Mouse (Mus musculus) spleen, adult 2 months (tissue): ENCODE data around the gene Efna5. TPM values are rescaled to one million over a fixed set of nuclear protein-coding genes. Genes with fewer than 3 reads are reported as not detected.

Source experiments
- DNase-seq, 2 experiments: peaks; one replicate each; pipeline versions ENCODE4 v3.0.0 to v3.0.0-alpha.2; 2012 to 2021; ENCODE audit warnings: low spot score in 2 of 2, low read depth in 1 of 2
- H3K27ac ChIP-seq: fragments of 200-500 bp; 2 replicates; pipeline ENCODE4 v1.5.1; 2012; ENCODE audit warnings: low read length, inconsistent platforms; ENCODE audit not compliant: insufficient read depth
- H3K27me3 ChIP-seq: fragments of 200-500 bp; 2 replicates; pipeline ENCODE4 v1.6.1; 2012; ENCODE audit warnings: mild to moderate bottlenecking, moderate library complexity, low read length, inconsistent platforms; ENCODE audit not compliant: control insufficient read depth, insufficient read depth
- H3K36me3 ChIP-seq: fragments of 200-500 bp; 2 replicates; pipeline ENCODE4 v1.6.1; 2012; ENCODE audit warnings: mild to moderate bottlenecking, low read length, inconsistent platforms; ENCODE audit not compliant: control insufficient read depth, insufficient read depth
- H3K4me1 ChIP-seq: fragments of 200-500 bp; 2 replicates; pipeline ENCODE4 v1.6.1; 2011; ENCODE audit warnings: inconsistent platforms; ENCODE audit not compliant: control insufficient read depth, insufficient read depth, insufficient read length
- H3K4me3 ChIP-seq: fragments of 200-500 bp; 2 replicates; pipeline ENCODE4 v1.5.1; 2011; ENCODE audit warnings: mild to moderate bottlenecking, inconsistent platforms; ENCODE audit not compliant: insufficient read depth, insufficient read length; ENCODE audit errors: extremely low read depth
- CTCF ChIP-seq: fragments of 200-500 bp; IDR thresholded peaks from 2 replicates; pipeline ENCODE4 v1.5.1; 2011; ENCODE audit warnings: mild to moderate bottlenecking, inconsistent platforms; ENCODE audit not compliant: insufficient read depth, insufficient read length, insufficient replicate concordance; ENCODE audit errors: extremely low read depth
- POLR2A ChIP-seq: fragments of 200-500 bp; IDR thresholded peaks from 2 replicates; pipeline ENCODE4 v1.6.1; 2011; ENCODE audit warnings: low read depth, low read length, inconsistent platforms
- WGBS: fragments of 180-500 bp; shearing (Covaris S2); methylation state at CpG from one replicate; pipeline ENCODE4 v1.1.7; 2018; 5-methylcytosine and 5-hydroxymethylcytosine counted together
- polyA plus RNA-seq: library from polyadenylated mRNA; depleted of rRNA; stranded (reverse); fragments of >200 nt; gene quantifications from 2 replicates; pipeline ENCODE4 v1.2.3, GENCODE M21; 2012

Gene Efna5
- polyA plus RNA-seq, 1 experiment: 0.30 TPM

GRCm38 (mm10) chr17:62775401-62775800, 105.7 kb downstream of the Efna5 start:
- no peak overlapping the region for H3K27ac ChIP-seq
- no peaks in the 10 kb centered on the region for H3K36me3 ChIP-seq
- TF ChIP-seq POLR2A: no peak
- TF ChIP-seq CTCF: no peak
- DNase-seq: no peak
- no peaks in the 10 kb centered on the region for H3K4me1 ChIP-seq
- no peaks in the 10 kb centered on the region for H3K27me3 ChIP-seq
- no peak overlapping the region for H3K4me3 ChIP-seq
- 88% methylated on average over 5 of the region's 5 CpGs for WGBS

- no peak overlapping the region for H3K4me3 ChIP-seq
- no peaks in the 10 kb centered on the region for H3K4me1 ChIP-seq
- DNase-seq: no peak
- WGBS: 89% methylated on average over 7 of the region's 7 CpGs
- H3K27me3 ChIP-seq: no peaks in the 10 kb centered on the region
- H3K27ac ChIP-seq: no peak overlapping the region
- H3K36me3 ChIP-seq: no peaks in the 10 kb centered on the region
- TF ChIP-seq CTCF: no peak
- no peak for TF ChIP-seq POLR2A
Observed at GRCm38 (mm10) chr17:62774749-62775148, 106.4 kb downstream of the Efna5 start.

- no peak for DNase-seq
- no peak overlapping the region for H3K27ac ChIP-seq
- H3K4me3 ChIP-seq: no peak overlapping the region
- 91% methylated on average over 4 of the region's 4 CpGs for WGBS
- H3K4me1 ChIP-seq: no peaks in the 10 kb centered on the region
- no peaks in the 10 kb centered on the region for H3K36me3 ChIP-seq
- TF ChIP-seq POLR2A (no peak), CTCF (no peak)
- no peaks in the 10 kb centered on the region for H3K27me3 ChIP-seq
Observed at GRCm38 (mm10) chr17:62766705-62767104, 114.4 kb downstream of the Efna5 start.

- TF ChIP-seq POLR2A (no peak), CTCF (no peak)
- H3K27ac ChIP-seq: no peak overlapping the region
- H3K4me1 ChIP-seq: no peaks in the 10 kb centered on the region
- WGBS: 67% methylated on average over 4 of the region's 4 CpGs
- H3K36me3 ChIP-seq: no peaks in the 10 kb centered on the region
- no peaks in the 10 kb centered on the region for H3K27me3 ChIP-seq
- no peak for DNase-seq
- no peak overlapping the region for H3K4me3 ChIP-seq
Observed at GRCm38 (mm10) chr17:62765165-62765564, 116.0 kb downstream of the Efna5 start.

- H3K36me3 ChIP-seq: no peaks in the 10 kb centered on the region
- H3K27ac ChIP-seq: no peak overlapping the region
- no peaks in the 10 kb centered on the region for H3K4me1 ChIP-seq
- DNase-seq: no peak
- TF ChIP-seq POLR2A (no peak), CTCF (no peak)
- no peak overlapping the region for H3K4me3 ChIP-seq
- 89% methylated on average over 3 of the region's 3 CpGs for WGBS
- no peaks in the 10 kb centered on the region for H3K27me3 ChIP-seq
Observed at GRCm38 (mm10) chr17:62756951-62757350, 124.2 kb downstream of the Efna5 start.

- TF ChIP-seq POLR2A (no peak), CTCF (no peak)
- Histone ChIP-seq H3K36me3 (no peaks in the 10 kb centered on the region), H3K27ac (no peak overlapping the region), H3K4me1 (no peaks in the 10 kb centered on the region), H3K27me3 (no peaks in the 10 kb centered on the region), H3K4me3 (no peak overlapping the region)
- 96% methylated on average over 2 of the region's 2 CpGs for WGBS
- no peak for DNase-seq
Observed at GRCm38 (mm10) chr17:62755635-62756034, 125.5 kb downstream of the Efna5 start.

GRCm38 (mm10) chr17:62754638-62755037, 126.5 kb downstream of the Efna5 start:
- DNase-seq: no peak
- Histone ChIP-seq H3K4me1 (no peaks in the 10 kb centered on the region), H3K27ac (no peak overlapping the region), H3K36me3 (no peaks in the 10 kb centered on the region), H3K27me3 (no peaks in the 10 kb centered on the region), H3K4me3 (no peak overlapping the region)
- TF ChIP-seq POLR2A (no peak), CTCF (no peak)
- 67% methylated on average over 4 of the region's 4 CpGs for WGBS
